Mouse (Mus musculus) splenic B cell, adult 2 months (primary cell): ENCODE results near the gene Rxrg.

ENCODE experiments used
- DNase-seq: peaks from one replicate; pipeline ENCODE4 v3.0.0-alpha.2; 2011; ENCODE audit warnings: low read depth, low spot score
- H3K27me3 ChIP-seq: 2 replicates; pipeline ENCODE4 v1.6.1; 2012; ENCODE audit warnings: mild to moderate bottlenecking, low read length, moderate library complexity, mixed read lengths; ENCODE audit not compliant: control insufficient read depth, poor library complexity, insufficient read depth, severe bottlenecking
- H3K36me3 ChIP-seq: 2 replicates; pipeline ENCODE4 v1.6.1; 2012; ENCODE audit warnings: mild to moderate bottlenecking, low read length, moderate library complexity, mixed read lengths; ENCODE audit not compliant: control insufficient read depth, poor library complexity, insufficient read depth, severe bottlenecking

The Rxrg gene

GRCm38 (mm10) chr1:167598255-167599081 is at the start of gene Rxrg:
Gene Rxrg (plus strand): TSS chr1:167598384.
- Histone ChIP-seq H3K27me3 (no peaks in the 10 kb centered on the region), H3K36me3 (no peaks in the 10 kb centered on the region)
- DNase-seq = no peak

DNA sequence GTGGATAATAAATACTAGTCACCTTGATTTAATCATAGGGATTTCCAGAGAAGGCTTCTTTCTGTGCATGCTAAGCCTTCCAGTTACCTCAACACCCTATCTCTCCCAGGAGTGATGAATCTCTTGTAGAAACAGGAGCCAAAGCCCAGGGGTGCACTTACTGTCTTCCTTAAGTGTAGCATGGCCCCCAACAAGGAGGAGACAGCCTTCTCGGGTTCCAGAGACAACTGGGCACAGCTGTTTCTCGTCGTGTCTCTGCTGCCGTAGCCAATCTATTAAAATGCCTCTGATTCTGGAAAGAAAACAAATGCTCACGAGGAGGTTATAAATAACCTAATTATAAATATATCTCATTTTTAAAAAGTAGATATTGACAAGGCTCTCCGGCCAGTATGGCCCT is 48.9 kb upstream of the Rxrg start:
- Histone ChIP-seq H3K27me3 (no peaks in the 10 kb centered on the region), H3K36me3 (no peaks in the 10 kb centered on the region)
- DNase-seq = no peak

DNA sequence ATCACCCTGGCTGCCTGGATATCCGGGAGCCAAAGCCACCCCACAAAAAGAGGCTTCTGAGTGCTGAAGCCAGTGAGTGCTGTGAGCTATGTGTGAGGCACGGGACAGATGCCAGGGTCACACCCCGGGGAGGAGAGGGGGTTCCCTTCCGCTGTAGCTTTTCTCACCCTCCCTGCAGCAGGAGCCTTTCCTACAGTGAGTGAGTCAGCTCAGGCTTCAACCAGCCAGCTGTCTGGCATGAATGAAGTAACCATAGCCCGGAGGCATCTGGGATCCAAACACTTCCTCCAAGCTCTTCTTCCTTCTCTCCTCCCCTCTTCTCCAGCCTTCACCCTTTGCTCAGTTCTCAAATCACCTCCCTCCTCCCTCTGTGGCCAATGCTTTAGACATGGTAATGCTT is 46.6 kb upstream of the Rxrg start:
- Histone ChIP-seq H3K36me3 (no peaks in the 10 kb centered on the region), H3K27me3 (no peaks in the 10 kb centered on the region)
- no peak for DNase-seq

DNA sequence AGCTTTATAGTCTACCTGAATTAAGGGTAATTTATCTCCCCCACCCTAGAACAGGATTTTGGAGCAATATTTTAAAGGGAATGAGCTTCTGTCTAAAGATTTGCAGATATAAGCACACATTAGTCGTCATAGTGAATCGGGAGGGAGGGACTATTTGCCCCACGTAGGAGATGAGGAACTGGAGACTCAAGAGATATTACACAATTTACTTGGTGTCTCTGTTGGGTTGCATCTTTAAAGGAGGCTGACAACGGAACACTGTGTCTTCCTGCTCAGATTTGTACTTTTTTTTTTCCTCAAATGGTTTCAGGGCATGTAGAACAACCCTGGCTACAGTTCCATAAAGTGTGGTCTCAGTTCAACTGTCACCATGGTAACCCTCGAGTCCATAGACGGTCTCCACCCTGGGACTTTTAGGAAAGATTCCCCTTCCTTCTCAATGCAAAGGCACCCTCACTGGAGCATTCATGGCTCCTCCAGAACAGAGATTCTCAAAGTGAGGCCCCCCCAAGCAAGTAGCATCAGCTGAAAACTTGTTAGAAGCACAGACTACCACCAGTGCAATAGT is 44.1 kb upstream of the Rxrg start:
- H3K27me3 ChIP-seq = no peaks in the 10 kb centered on the region
- no peak for DNase-seq
- no peaks in the 10 kb centered on the region for H3K36me3 ChIP-seq

DNA sequence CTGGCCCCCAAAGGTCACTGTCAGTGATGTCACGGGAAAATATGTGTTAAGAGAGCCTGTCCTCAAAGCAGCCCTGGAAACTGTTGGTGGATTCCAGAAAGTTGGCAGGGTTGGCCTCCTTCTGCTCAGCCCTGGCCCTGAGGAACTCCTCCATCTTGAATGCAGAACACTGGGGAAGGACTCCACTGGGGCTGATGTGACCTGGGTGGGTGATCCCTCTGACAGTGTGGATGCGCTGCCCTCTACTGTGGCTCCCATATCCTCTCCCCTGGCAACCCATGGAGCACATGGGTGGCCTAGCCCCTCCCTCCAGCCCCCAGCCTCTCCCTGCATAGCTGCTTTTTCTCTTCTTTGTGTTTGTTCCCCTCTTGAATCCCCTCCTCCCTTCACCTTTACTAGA is 31.6 kb upstream of the Rxrg start:
- DNase-seq = no peak
- H3K36me3 ChIP-seq = no peaks in the 10 kb centered on the region

DNA sequence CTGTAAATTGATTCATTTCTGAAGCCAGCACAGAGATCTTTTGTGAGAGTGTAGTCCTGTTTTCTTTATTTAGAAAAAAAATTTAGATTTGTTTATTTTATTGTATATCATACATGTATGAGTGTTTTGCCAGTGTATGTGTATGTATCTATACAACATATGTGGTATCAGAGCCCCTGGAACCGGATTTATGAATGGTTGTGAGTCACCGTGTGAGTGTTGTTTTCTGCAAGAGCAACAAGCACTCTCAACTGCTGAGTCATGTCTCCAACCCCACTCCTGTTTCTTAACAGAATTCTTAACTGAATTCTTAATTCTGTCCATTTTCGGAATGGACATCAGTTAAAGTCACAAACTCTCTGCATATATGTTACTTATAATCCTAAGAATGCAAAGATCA is 19.1 kb upstream of the Rxrg start:
- H3K36me3 ChIP-seq = no peaks in the 10 kb centered on the region
- no peak for DNase-seq
- no peaks in the 10 kb centered on the region for H3K27me3 ChIP-seq

More for the DNA sequence above, 31.6 kb upstream of the Rxrg start:
- H3K27me3 ChIP-seq = no peaks in the 10 kb centered on the region

GRCm38 (mm10) chr1:167583195-167583594 is 15.0 kb upstream of the Rxrg start:
- Histone ChIP-seq H3K36me3 (no peaks in the 10 kb centered on the region), H3K27me3 (no peaks in the 10 kb centered on the region)
- DNase-seq = no peak

DNA sequence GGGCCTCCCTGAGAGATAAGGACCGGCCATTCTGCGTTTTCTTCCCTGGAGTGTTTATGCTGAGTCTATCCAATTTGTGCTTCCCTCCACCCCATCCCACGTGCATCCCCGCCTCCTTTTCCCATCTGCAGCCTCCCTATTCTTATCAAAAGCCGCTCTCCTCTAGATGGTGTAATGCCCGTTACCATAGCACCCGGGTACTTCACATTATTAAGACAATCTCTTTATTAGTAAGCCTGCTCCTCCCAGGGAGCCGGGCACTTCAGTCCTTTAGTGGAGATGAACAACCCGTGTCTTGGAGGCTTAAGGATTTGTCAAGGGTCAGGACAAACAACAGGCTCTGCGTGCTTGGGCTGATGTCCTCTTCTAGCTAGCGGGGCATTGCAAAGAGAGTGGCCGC is 14.3 kb upstream of the Rxrg start:
- H3K36me3 ChIP-seq = no peaks in the 10 kb centered on the region
- DNase-seq = no peak
- no peaks in the 10 kb centered on the region for H3K27me3 ChIP-seq

GRCm38 (mm10) chr1:167588747-167589558 is 9.2 kb upstream of the Rxrg start:
- no peaks in the 10 kb centered on the region for H3K36me3 ChIP-seq
- no peaks in the 10 kb centered on the region for H3K27me3 ChIP-seq
- DNase-seq = no peak

- no peaks in the 10 kb centered on the region for H3K27me3 ChIP-seq
- no peaks in the 10 kb centered on the region for H3K36me3 ChIP-seq
- DNase-seq = no peak
These were observed 6.0 kb upstream of the Rxrg start for GRCm38 (mm10) chr1:167592175-167592574.

DNA sequence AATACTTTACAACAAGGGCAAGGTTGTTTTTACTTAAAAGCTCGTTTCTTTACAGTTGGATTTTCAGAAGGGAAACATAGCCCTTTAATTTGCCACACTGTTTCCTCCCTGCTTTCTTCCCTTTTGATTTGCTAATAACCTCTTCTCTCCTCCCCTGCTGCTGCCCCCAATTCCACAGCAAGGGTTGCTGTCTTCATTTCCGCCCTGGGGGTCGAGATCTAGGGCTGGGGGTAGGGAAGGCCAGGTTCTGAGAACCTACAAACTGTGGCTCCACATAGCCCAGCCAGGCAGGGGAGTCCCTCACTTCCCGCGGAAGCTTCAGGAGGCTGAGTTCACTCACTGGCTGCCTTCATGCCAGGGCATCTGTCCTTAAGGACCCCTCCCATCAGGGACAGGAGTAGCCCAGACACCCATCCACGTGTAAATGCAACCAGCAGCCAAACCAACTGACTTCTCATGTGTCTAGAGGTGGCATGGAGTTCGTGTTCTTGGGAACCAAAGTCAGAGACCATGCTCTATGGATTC is 1.1 kb downstream of the Rxrg start:
- no peak for DNase-seq
- no peaks in the 10 kb centered on the region for H3K27me3 ChIP-seq
- no peaks in the 10 kb centered on the region for H3K36me3 ChIP-seq

GRCm38 (mm10) chr1:167608201-167608741 is 10.1 kb downstream of the Rxrg start:
- H3K27me3 ChIP-seq = no peaks in the 10 kb centered on the region
- no peaks in the 10 kb centered on the region for H3K36me3 ChIP-seq
- DNase-seq = no peak

DNA sequence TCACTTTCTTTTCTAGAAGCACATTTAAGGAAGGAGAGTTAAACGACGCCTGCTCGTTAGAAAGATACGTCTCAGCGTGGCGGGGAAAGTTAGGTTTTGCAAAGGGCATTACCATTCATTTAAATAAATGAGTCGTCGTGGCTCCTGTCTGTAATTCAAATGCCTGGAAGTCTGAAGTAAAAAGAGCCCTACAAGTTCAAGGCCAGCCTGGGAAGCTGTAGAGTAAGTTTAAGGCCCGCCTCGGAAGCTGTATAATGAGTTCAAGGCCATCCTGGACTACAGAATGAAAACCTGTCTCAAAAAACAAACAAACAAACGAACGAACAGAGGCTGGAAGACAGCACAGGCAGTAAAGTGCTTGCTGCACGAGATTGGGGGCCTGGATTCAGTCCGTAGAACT is 18.9 kb downstream of the Rxrg start:
- no peaks in the 10 kb centered on the region for H3K36me3 ChIP-seq
- no peaks in the 10 kb centered on the region; the same call in 1 of the 2 replicates for H3K27me3 ChIP-seq
- no peak for DNase-seq

GRCm38 (mm10) chr1:167617995-167618489 is 19.9 kb downstream of the Rxrg start:
- H3K27me3 ChIP-seq = no peaks in the 10 kb centered on the region; the same call in 1 of the 2 replicates
- no peak for DNase-seq
- H3K36me3 ChIP-seq = no peaks in the 10 kb centered on the region
